Mouse (Mus musculus) spleen, adult 2 months (tissue): ENCODE results near the gene Gja8. TPM values are rescaled to one million over a fixed set of nuclear protein-coding genes. Genes with fewer than 3 reads are reported as not detected.

Experiments used
- DNase-seq, 2 experiments: peaks; one replicate each; pipeline versions ENCODE4 v3.0.0 to v3.0.0-alpha.2; 2012 to 2021; ENCODE audit warnings: low spot score in 2 of 2, low read depth in 1 of 2
- H3K27ac ChIP-seq: fragments of 200-500 bp; 2 replicates; pipeline ENCODE4 v1.5.1; 2012; ENCODE audit warnings: low read length, inconsistent platforms; ENCODE audit not compliant: insufficient read depth
- H3K27me3 ChIP-seq: fragments of 200-500 bp; 2 replicates; pipeline ENCODE4 v1.6.1; 2012; ENCODE audit warnings: mild to moderate bottlenecking, moderate library complexity, low read length, inconsistent platforms; ENCODE audit not compliant: control insufficient read depth, insufficient read depth
- H3K36me3 ChIP-seq: fragments of 200-500 bp; 2 replicates; pipeline ENCODE4 v1.6.1; 2012; ENCODE audit warnings: mild to moderate bottlenecking, low read length, inconsistent platforms; ENCODE audit not compliant: control insufficient read depth, insufficient read depth
- H3K4me1 ChIP-seq: fragments of 200-500 bp; 2 replicates; pipeline ENCODE4 v1.6.1; 2011; ENCODE audit warnings: inconsistent platforms; ENCODE audit not compliant: control insufficient read depth, insufficient read depth, insufficient read length
- H3K4me3 ChIP-seq: fragments of 200-500 bp; 2 replicates; pipeline ENCODE4 v1.5.1; 2011; ENCODE audit warnings: mild to moderate bottlenecking, inconsistent platforms; ENCODE audit not compliant: insufficient read depth, insufficient read length; ENCODE audit errors: extremely low read depth
- CTCF ChIP-seq: fragments of 200-500 bp; IDR thresholded peaks from 2 replicates; pipeline ENCODE4 v1.5.1; 2011; ENCODE audit warnings: mild to moderate bottlenecking, inconsistent platforms; ENCODE audit not compliant: insufficient read depth, insufficient read length, insufficient replicate concordance; ENCODE audit errors: extremely low read depth
- POLR2A ChIP-seq: fragments of 200-500 bp; IDR thresholded peaks from 2 replicates; pipeline ENCODE4 v1.6.1; 2011; ENCODE audit warnings: low read depth, low read length, inconsistent platforms
- WGBS: fragments of 180-500 bp; shearing (Covaris S2); methylation state at CpG from one replicate; pipeline ENCODE4 v1.1.7; 2018; 5-methylcytosine and 5-hydroxymethylcytosine counted together
- polyA plus RNA-seq: library from polyadenylated mRNA; depleted of rRNA; stranded (reverse); fragments of >200 nt; gene quantifications from 2 replicates; pipeline ENCODE4 v1.2.3, GENCODE M21; 2012; rRNA removed

Gja8 gene
- polyA plus RNA-seq: not detected in 2 replicates

DNA sequence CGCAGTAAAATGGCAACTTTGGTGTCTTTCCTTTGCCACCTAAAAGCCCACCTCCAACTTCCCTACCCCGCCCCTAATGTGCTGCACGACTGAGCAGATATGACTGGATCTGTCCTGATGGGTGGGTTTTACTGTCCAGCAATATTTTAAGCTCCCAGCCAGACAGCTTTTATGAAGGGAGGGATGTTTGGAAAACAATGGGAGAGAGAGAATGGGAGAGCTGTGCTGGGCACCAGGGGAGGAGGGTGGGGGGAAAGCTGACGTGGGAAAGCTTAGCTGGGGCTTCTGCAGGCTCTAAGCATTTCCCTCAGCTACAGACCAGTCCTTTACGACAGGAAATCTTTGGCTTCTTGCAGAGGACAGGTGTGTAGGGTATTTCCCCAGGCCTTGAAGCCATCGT, at the start of gene Gja8:
Gene Gja8, minus strand, starts transcription at position 101 of the 400 bp plus-strand sequence.
- Histone ChIP-seq H3K4me3 (no peak within 1 kb of the TSS), H3K27me3 (no peaks in the 10 kb centered on the region), H3K4me1 (no peaks in the 10 kb centered on the region), H3K27ac (no peak within 1 kb of the TSS), H3K36me3 (no peaks in the 10 kb centered on the region)
- TF ChIP-seq CTCF (no peak), POLR2A (no peak)
- WGBS: 56% methylated on average over 6 of the region's 6 CpGs
- DNase-seq: no peak

DNA sequence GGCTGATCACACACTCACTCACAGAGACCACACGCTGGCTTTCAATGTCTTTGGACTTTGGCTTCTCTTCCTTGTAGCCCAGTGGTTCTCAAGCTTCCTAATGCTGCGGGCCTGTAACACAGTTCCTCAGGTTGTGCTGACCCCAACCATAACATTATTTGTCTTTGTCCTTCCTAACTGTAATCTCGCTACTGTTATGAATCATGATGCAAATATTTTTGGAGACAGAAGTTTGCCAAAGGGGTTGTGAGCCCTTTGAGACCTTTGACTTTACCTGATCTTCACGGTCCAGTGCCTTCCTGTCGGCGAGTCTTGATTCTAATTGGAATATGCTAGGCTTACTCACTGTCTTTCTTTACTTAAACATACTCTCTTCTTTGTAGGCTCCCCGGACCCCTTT, 48.6 kb upstream of the Gja8 start:
- 91% methylated on average over 7 of the region's 7 CpGs for WGBS
- no peak for DNase-seq
- no peaks in the 10 kb centered on the region for H3K4me1 ChIP-seq

DNA sequence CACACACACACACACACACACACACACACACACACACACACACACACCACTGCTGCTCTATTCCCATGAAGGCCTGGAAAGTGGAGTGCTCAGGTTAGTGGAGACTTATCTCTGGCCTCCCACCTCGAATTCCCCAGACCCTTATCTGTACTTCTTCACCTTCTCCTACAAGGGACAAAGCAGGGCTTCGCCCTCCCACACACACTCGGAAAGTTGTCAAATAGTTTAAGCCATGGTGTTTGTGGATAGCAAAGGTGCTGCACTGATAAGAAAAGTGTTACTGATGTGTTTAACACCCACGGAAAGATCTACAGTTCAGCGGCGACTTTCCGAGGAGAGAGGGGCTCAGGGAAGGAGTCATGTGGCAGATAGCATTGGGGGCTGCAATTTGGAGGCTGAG, 45.2 kb upstream of the Gja8 start:
- Histone ChIP-seq H3K36me3 (no peaks in the 10 kb centered on the region), H3K27ac (no peak overlapping the region), H3K27me3 (no peaks in the 10 kb centered on the region), H3K4me3 (no peak overlapping the region), H3K4me1 (no peaks in the 10 kb centered on the region)
- 56% methylated on average over 7 of the region's 7 CpGs for WGBS
- DNase-seq: no peak
- TF ChIP-seq POLR2A (no peak), CTCF (no peak)

More for the DNA sequence above, 48.6 kb upstream of the Gja8 start:
- no peak for TF ChIP-seq CTCF
- no peak for TF ChIP-seq POLR2A
- Histone ChIP-seq H3K36me3 (no peaks in the 10 kb centered on the region), H3K27me3 (no peaks in the 10 kb centered on the region), H3K4me3 (no peak overlapping the region), H3K27ac (no peak overlapping the region)

DNA sequence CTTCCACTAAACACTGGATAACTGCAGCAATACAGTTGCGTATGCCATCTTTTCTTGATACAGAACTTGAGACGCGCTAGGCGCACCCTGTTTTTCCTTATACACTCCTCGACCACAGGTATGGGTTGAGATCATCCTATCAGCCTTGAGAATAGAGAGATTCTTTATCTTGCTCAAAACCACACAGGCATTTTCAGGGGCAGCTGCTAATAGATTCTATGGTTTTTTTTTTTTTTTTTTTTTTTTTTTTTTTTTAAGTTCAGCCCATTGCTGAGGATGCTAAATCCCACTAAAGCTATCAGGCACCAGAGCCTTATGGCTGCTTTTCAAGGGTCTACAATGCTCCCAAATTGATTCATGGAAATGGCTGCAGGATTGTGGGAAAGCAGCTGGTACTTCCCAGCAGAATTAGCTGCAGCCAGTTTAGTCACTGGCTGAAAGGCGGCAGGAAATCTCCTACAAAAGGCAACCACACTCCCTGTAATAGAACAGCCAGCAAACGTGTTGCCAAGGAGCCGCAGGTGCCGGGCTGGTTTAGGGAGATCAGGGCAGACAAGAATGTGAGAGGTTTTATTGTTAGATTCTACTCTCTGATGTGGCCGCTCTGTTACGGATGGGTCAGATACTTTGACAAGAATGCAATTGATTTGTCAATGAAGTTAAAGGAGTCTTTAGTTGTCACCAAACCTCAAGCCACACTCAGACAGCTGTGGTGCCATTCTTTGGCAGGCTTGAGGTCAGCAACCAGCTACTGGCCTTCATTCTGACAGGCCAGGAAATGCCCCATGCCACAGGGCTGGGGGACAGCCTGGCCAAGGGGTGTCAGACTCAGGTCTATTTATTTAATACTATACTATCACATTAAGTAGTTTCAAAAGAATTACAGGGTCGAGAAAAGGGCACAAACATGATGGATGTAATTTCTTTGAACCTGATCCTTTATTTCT, 37.5 kb upstream of the Gja8 start:
- no peak overlapping the region for H3K27ac ChIP-seq
- no peaks in the 10 kb centered on the region for H3K36me3 ChIP-seq
- WGBS: 73% methylated on average over 12 of the region's 12 CpGs
- no peaks in the 10 kb centered on the region for H3K27me3 ChIP-seq
- H3K4me1 ChIP-seq: no peaks in the 10 kb centered on the region
- DNase-seq: no peak
- H3K4me3 ChIP-seq: no peak overlapping the region
- TF ChIP-seq CTCF (no peak), POLR2A (no peak)

DNA sequence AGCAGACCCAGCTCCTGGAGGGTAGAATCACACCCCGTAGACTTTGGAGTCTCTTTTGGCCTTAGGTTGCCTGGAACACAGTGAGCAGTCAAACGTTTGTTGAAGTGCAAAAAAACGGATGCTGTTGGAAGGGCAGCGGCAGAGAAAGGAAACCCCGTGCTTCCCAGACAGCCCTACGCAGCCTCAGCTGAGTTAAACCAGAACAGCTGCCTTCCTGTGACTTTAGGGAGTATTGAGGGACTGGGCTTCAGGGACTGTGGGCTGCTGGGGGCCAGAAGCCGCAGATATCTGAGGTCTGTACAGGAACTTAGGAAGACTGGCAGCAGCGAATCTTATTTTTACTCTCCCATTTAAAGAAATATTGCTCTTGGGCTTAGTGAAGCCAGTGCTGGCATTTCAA, 34.8 kb upstream of the Gja8 start:
- no peaks in the 10 kb centered on the region for H3K4me1 ChIP-seq
- no peak overlapping the region for H3K4me3 ChIP-seq
- no peak overlapping the region for H3K27ac ChIP-seq
- no peak for DNase-seq
- H3K36me3 ChIP-seq: no peaks in the 10 kb centered on the region
- TF ChIP-seq POLR2A (no peak), CTCF (no peak)
- 4% methylated on average over 8 of the region's 8 CpGs for WGBS
- H3K27me3 ChIP-seq: no peaks in the 10 kb centered on the region

DNA sequence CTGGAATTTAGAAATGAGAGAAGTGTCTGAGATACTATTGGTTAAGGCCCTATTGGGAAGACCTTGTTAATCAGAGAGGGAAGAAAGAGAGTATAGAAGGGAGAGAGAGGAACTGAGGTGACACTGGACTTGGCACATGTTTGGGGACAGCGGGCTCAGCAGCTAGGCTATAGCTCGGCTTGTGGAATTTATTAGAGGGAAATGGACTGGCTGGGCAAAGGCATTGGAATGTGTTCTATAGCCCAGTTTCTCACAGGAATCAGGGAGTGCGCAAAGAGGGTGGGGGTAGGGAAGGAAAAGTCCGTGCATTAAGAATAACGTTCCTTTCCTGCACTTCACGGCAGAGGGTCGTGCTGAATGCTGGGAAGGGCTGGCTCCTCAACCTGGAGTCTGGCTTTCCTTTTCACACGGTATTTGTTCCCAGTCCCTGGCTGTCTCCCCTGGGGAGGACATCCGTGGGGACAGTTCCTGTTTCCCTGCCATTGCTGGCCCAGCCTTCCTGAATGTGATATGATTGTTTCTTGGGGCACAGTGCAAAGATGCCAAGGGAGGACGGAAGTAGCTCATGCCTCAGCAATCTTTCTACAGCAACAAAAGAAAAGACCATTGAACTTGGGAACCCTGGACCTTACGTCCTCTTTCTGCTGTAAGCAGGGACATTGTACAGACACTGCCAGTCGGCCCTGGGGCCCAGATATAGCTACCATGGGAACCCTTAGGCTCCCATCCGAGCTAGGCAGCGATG, 27.8 kb upstream of the Gja8 start:
- Histone ChIP-seq H3K4me1 (no peaks in the 10 kb centered on the region), H3K27me3 (no peaks in the 10 kb centered on the region), H3K36me3 (no peaks in the 10 kb centered on the region), H3K27ac (no peak overlapping the region), H3K4me3 (no peak overlapping the region)
- no peak for TF ChIP-seq POLR2A
- no peak for TF ChIP-seq CTCF
- DNase-seq: no peak
- 59% methylated on average over 14 of the region's 14 CpGs for WGBS
